Mouse (Mus musculus): ENCODE results near the gene Fcgrt.

DNA sequence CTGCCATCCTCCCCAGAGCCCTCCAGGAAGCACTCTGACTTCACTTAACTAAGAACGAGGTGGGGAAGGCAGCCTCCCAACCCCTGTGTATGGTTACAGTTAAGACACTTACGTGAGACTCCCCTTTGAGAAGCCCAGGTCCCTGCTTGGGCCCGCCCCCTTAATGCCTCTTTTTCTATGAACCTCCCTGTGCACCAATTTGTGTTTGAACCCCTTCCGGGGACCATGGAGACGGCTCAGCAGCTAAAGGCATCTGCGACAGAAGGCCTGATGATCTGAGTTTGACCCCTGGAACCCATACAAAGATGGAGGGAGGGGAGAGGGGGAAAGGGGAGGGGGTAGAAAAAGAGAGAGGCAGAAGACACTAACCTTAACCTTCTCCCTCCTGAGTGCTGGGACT lies 2.8 kb upstream of the Fcgrt start:
- TF ChIP-seq CTCF (IDR thresholded peaks at IDR 0.05; ENCODE audit: low read depth), result no peak
- no peak for TF ChIP-seq EP300 (IDR thresholded peaks at IDR 0.05; ENCODE audit: low read depth)
